Mouse (Mus musculus): Measurements from ENCODE around the gene Pycr1.
"Not testable (repeated sequence)": the region's sequence is repeated elsewhere in the genome, so short reads cannot be mapped to it uniquely, and the experiment has no call there.

Pycr1 gene

DNA sequence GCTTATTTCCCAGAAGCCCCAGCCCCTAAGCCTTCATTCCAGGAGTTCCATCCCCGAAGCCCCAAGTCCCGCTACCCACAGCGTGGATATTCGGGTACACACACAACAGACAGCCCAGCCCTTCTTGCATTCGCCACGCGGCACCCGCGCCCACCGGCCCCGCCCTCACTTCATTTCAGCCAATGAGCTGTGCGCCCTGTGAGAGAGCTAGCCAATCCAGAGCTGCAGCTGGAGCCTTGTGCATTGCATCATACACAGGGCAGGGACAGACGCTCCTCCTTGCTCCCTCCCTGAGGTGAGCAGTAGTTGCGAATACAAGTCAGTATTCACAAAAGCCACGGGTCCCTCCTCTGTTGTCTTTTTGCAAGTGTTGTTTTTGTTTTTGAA lies at the start of gene Pycr1:
Gene Pycr1, minus strand, starts transcription at position 169 of the 387 bp plus-strand sequence.
- peak; percentile 97 for DNase-seq

DNA sequence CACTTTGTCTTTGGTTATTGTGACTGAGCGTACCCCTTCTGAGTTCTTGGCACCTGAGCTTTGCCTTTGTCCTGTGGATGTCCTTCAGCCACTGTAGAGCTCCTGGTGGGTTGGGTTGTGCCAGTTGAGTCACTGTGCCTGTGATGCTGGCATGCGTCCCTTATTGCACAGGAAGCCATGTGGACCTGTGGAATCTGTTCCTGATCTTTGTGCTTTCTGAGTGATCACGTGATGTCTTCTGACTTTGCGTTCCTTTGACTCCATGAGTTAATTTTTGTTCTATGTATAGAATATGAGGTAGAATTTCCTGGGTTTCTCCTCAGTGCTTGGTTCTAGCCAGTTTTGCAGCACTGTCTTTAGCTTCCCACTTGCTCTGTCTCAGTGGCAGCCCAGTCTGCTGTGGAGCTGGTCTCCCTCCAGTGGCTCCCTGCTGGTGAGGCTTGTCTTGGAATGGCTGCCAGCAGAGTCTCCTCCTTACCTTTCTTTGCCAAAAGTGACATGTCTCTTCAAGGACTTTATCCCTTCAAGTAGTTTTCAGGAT lies 49.0 kb upstream of the Pycr1 start:
- no peak for DNase-seq

DNA sequence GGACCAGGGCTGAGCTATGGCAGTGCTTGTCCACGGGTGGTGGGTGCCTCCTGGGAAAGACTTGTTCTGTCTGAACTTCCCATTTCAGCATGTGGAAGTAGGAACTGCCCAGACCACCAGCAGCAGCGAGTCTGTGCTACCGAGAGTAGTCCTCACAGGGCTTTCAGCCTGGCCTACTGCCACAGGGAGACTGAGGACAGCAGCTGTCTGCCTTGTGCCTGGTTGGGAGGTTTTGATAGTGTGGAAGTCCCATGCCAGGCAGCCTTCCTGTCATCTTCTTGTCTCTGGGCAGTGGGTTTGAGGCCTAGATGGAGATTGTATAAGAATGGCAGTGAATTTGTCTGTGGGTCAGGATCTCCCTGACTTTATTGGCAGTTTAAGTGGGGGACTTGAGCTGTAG lies 45.8 kb upstream of the Pycr1 start:
- DNase-seq: no peak

DNA sequence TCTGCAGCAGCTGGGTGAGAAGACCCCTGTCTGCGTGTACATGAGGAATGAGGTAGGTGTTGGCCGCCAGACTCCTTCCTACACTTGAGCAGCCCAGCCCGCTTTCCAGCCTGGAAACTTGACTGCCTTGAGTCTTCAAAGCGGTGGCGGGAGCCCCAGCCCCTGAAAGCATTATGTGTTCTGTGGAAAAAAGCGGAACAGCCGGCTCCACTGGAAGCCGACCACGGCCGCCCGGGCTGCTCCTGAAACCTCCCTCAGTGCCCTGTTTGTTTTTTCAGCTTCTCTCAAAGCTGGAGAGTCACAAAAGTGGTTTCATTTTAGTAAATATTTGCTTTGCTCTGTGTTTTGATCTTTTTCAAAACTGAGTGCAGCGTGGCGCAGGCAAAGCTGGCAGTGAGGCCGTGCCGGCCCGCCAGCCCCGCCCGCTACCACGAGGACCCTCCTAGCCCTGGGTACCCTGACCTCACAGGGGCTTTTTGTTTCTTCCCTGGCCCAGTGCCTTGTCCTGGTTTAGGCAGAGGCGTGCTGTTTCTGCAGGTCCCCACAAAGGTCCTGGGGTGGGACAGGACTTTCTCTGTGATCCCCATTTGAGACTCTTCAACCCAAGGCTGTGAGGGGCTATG lies 43.2 kb upstream of the Pycr1 start:
- no peak for DNase-seq

DNA sequence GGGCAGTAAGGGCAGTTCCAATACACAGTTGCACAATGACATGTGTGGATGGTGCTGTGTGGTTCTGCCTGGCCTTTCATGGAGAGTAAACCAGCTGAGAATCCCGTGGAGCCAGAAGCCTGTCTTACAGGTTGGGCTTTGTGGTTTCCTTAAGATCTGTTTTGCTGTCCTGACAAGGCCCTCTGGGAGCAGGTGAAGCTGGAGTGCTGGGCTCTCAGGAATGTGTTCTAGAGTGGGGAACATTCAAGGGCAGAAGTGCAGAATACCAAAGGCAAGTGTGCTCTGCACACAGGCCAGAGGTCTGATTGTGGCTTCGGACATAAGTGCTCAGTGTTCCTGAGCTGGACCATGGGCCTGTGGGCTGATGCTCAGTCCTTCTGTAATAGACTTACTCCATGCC lies 41.1 kb upstream of the Pycr1 start:
- DNase-seq: no peak

DNA sequence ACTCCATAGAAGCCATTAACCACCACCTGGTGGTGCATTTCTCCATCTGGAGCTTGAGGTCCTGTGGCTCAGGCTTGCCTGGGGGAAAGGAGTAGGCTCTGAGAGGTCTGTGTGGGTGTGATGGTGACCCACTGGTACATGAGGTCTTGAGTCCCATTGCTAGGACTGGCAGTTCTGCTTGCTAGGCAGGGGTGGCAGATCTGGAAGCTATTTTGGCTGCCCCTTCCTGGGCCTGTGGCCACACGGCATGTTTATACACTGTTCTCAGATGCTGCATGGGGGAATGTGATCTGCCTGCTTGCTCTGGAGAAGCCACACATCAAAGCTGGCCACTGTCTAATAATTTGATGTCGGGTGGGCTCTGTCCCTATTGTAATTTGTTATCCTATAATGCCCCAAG lies 40.5 kb upstream of the Pycr1 start:
- DNase-seq: no peak

DNA sequence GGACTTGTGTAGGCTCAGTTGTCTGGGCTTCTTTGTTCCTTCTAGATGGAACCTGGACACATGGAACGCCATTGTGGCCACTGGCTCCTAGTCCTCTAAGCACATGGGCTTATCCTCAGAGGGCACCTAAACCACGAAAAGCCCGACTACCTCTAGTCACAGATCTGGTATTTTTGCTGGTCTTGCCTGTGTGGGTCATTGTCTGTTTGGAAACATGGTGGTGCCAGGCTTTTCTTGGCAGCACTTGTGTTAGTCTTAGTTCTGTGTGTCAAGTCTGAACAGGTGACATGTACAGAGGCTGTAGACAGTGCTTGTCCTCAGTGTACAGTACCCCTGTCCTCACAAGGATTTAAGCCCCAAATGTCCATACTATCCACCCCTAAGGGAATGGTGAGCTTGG lies 40.0 kb upstream of the Pycr1 start:
- no peak for DNase-seq

DNA sequence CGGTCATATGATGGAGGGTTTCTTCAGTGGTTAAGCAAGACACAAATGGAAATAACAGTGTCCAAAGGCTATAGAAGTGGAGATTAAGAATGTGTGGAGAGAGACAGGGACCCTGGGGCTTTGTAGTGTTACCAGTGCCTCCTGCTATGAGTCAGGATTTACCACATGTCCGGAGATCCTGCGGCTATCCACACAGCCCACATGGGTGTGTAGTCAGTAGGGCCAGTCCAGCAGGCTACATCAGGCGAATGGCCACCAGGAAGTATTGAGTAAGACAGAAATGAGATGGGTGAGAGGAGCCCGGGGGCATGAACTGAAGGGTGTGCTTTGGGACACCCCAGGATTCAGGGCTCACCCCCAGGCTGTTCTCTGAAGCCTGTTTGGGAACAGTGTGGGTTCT lies 39.1 kb upstream of the Pycr1 start:
- DNase-seq: no peak

DNA sequence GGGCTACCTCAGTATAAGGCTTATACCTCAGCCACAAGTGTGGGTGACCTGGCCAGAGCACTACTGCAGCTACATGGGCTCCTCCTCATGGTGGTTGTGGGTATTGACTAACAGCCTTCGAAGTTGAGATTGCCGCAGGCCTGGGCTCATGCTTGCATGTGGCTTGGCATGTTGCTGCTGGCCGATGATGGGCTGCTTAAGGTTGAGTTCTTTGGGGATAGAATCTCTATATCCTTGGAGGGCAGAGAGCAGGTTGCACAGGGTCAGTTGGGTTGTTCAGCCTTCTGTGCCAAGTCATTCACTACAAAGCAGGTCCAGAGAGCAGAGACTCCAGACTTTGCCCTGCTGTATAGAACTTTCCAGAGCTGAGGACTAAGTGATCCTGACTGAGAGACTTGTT lies 36.3 kb upstream of the Pycr1 start:
- peak; percentile 17 for DNase-seq

DNA sequence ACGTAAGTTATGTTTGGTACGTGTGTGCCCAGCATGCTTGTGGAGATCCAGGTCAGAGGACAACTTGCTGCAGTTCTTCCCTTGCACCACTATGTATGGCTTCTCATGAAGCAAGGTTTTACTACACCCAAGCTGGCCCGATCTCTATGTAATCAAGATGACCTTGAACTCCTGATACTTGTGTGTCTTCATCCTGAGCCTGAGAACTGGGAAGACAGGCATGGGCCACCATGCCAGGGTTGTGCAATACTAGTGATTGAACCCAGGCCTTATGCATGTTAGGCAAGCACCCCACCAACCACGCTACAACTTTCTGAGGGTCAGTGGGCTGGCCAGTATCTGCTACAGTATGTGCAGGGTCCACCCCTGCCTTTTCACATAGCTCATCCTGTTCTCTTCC lies 33.4 kb upstream of the Pycr1 start:
- no peak for DNase-seq

DNA sequence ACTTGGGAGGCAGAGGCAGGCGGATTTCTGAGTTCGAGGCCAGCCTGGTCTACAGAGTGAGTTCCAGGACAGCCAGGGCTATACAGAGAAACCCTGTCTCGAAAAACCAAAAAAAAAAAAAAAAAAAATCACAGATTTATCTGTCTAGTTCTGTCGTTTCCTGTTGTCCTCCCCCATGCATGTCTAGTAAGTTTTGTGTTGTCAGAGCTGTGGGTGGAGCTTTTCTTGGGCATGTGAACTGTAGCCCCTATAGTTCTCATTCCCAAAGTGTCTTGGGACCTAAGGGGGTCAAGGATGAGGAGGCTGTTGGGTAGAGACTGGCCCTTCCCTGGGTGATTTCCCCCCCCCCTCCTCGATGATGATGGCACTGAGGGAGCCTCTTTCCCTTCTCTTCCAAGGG lies 32.3 kb upstream of the Pycr1 start:
- DNase-seq: not testable (repeated sequence)

DNA sequence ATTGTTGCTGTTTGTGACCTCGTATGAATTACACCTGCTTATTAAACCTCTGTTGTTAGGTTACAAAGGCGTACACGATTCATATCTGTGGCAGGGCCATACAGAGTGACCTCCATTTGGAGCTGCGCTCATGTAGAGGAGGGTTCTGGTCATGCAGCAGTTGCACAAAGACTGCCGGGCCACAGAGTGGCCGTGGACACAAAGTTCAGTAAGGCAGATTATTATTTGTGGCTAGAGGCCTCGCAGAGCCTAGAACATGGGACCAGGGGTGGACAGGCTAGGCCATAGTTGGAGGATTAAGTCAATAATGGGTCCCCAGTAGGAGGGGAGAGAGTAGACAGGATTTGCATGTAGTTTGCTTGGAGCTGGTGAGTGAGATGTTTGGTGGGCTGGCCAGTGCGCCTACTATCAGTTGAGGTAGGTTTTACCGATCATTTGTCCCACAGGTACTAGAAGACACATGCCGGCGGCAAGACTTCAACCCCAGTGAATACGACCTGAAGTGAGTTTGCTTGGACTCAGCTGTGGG lies 30.1 kb upstream of the Pycr1 start:
- no peak for DNase-seq

DNA sequence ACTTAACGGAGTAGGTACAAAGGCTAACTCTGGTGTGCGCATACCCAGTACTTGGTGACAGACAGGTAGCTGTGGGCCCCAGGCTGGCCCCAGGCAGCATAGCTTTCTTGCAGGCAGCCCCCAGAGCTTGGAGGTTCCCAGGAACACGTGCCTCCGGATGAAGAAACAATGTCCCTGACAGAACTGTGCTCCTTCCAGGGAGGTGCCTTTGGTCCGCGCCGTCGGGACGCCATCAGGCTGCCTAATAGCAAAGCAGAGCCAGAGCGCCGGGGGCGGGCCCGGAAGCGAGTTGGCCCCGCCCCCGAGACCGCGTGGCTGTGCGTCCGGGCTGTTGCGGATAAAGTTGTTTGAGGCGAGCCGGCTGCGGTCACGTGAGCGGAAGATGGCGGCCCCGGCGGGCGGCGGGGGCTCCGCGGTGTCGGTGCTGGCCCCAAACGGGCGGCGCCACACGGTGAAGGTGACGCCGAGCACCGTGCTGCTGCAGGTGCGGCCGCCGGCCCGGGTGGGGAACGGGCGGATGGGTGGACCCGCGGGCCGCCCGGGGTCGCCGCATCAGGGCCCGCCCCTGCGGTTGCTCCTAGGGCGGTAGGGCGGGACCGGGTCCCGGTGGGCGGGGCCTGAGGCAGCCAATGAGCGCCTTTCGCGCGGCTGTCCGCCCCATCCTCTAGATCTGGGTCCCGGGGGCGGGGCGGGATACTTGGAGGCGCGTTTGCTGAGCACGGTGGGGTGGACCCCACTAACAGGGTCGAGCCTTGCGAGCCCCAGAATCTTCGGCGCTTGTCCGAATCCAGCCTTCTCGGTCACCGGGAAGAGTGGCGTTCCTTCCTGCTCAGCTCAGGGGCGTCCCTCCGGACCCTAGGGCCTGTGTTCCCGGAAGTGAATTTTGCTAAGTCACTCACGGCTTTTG lies 29.4 kb upstream of the Pycr1 start, which contains the start of gene Aspscr1:
Gene Aspscr1, plus strand, starts transcription at position 287 of the 907 bp plus-strand sequence.
- DNase-seq: peak; percentile 98

DNA sequence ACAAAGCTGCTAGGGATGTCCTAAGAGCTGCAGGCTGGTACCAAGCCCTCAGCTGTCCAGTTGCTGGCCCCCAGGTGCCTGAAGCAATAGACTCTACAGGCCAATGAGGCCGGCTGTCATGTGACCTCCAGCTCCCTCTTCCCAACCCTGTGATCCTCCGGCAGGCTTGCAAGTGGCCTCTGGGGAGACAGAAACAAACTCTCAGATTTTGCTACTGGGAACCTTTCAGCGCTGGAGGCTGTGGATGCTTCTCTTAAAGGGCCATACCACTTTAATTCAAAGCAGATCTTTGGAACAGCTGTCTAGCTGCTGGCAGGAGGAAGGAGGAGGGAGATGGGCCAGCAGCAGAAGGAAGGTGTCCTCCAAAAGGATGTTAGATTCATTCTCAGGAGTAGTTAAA lies 23.0 kb upstream of the Pycr1 start:
- DNase-seq: no peak

DNA sequence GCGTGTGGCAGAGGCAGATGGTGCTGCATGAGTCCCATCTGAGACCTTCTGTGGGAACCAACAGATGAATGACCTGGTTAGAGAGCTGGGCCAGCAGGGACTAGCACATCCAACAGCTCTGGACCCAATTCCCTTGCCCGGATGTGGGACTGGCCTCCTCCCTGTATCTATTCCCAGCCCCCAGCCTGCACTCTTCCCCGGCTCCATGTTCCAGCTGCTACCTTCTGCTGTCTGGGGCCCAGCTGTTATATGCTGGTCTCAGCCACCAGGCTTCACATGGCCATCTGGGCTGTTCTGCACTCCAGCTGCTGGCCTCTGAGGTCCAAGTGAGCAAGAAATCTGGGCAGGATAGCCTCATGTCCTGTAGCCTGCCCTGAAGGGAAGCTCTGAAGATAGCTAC lies 21.8 kb upstream of the Pycr1 start:
- no peak for DNase-seq

DNA sequence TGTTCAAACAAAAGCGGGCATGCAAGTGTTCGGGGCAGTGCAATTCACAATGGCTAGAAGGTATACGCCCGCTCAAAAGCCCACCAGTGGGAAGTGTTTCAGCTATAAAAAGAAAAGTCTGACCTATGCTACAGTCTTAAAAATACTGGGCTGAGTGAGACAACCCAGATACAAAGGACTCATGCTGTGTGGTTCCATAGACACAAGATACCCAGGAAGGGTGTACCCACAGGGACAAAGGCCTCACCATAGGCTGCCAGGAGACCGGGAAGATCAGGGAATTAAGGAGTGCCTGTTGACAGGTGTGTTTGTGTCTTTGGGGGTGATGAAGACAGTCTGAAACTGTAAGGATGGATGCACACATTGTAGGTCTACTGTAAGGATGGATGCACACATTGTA lies 20.1 kb upstream of the Pycr1 start:
- DNase-seq: no peak

DNA sequence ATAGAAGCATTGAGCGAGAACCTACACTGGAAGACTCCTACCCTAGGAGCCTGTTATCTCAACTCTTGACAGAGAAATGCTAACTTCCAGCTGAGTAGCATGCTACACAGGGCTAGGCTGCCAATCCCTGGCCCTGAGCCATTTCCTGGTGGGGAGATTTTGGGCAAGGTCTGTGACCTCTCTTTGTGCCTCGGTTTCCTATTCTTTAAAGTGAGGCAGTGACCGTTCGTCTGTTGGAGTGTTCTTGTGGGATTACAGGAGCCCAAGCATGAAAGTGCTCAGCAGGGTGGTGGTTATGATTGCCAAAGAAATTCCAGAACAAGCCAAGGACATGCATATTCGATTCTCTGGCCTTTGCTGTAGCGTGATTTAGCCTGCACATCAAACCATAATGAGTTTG lies 19.2 kb upstream of the Pycr1 start:
- DNase-seq: no peak

DNA sequence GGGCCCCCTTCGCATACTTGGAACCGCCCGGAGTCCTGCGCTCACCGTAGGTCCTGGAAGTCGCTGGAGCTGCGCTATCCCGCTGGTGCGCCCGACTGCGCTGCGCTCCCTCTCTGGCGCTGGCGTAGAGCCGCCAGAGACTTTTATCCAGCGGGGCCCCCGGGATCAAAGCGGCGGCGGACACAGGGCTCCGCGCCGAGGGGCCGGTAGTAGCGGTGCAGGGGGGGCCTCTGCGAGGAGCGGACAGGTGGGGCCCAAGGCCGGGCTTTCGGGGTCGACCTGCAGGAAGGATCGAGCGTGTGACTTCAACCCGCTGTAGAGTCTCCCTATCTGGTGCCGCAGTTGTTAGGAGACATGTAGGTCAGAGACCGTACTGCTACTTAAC lies 17.5 kb upstream of the Pycr1 start, which contains the start of gene Notum:
Gene Notum, minus strand, starts transcription at position 100 of the 385 bp plus-strand sequence.
- no peak for DNase-seq

DNA sequence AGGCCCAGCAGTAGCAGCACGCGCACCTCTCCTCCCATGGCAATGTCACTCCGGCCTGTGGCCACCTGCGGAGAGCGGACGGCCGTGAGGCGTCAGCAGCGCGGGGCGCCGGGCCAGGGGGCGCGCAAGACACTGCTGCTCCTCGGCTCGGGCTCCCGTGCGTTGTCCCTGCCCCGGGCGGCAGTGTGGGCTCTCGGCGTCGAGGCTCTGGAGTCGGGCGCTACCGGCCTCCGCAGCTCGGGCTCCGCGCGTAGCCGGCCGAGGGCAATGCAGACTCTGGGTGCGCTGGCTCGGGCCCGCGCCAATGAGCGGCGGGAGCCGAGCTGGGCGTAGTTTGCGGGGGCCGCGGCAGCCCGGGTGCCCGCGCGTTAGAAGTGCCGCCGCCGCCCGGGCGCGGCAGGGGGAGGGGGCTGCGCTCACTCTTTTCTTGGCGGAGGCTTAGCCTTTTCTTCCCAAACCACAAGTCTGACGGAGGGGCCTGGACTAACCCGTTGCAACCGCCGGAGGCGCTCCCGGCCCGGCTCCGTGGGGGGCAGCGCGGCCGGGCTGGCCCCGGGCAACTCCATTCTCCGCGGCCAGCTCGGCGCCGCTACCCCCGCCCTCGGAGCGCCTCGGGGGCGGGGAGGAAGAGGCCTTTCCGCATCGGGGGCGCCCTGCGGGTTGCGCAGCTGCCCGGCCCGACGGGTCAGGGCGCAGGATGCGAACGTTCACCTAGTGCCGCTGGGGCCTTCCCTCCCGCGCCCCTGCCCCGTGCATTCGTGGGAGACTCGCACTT lies 16.9 kb upstream of the Pycr1 start:
- peak; percentile 19 for DNase-seq

DNA sequence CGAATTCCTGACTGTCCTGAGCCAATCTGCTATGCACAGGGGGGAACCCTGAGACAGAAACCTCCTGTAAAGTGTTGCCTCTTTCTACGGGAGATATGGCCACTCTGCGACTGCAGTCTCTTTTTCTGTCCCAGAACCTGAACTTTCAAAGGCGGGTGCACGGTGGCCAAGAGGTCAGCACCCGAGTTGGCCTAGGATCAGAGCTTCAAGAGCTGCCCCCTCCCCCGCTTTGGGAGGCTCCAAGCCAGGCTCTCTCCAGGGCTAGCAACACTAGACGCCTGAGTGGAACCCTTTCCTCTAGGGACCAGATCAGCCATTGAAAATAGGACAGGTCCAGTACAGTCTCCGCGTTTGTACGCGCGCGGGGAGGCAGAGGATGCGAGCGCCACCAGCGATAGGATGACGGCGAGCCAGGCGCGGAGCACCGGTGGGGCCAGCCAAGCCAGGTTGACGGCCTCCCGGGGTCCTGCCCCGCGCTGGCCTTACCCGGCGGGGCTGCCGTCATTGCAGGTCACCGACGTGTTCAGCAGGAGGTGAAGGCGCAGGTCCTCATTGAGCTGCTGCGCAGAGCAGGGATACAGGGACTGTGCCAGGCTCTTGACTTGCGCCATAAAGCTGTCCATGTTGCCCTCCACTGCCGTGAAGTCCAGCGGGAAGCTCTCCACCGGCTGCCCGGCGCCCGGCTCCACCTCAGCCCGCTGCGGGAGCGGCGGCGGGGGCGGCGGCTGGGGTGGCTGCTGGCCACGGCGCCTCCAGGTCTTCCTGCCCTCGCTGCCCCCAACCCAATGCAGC lies 16.1 kb upstream of the Pycr1 start:
- DNase-seq: no peak

DNA sequence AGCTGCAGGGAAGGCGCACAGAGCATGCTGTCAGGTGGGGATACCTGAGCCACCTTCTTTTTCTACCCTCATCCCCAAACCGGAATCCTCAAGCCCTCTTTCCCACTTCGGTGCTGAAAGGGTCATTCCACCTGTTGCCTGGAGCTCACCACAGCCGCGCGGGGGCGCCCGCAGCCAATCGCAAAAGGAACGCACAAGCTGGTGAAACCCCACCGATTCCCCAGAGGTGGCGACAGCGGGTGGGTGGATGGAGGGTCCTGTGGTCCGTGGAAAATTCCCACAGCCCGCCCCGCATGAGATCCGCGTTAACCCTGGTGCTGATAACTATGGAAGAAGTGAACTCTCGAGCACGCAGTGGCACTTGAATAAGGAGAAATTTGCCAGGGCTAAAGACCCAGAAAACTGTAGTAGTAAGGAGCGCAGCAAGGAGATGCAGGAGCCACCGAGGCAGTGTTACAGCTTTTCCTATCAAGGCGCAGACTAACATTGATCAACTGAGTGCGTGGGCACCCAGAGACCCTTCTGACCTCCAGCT lies 15.4 kb upstream of the Pycr1 start:
- DNase-seq: peak; percentile 86

DNA sequence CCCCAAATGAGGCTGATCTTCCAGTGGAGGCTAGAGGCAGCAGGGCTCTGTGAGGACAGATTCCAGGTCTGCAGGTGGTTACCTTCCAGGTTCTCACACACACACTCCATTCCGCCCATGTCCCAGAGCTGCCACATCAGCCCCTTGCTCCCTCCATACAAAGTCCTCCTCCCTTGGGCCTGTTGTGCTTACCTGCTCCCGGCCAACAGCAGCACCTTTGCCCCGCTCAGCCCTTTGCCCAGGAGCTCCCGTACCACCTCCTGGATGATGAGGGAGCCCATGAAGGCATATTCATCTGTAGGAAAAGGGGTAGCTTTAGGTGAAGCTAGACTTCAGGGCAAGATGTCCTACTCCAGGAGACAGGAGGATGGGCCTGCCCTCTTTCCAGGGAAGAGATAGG lies 13.7 kb upstream of the Pycr1 start:
- no peak for DNase-seq
